Mouse (Mus musculus) MN1 (cell line): ENCODE measurements at regions not wholly inside any gene's neighbourhood (a gene's known extent, or its start where the extent isn't known, plus 50 kb on each side); places are given as distances from the start of the nearest gene placed in this dataset.
A peak's percentile ranks its signal among the peaks of the same experiment; 100 is the strongest.

ENCODE experiments used
- DNase-seq: peaks from one replicate; pipeline ENCODE4 v3.0.0-alpha.2; 2016; ENCODE audit warnings: low spot score

- peak; percentile 74 for DNase-seq
Measured at GRCm38 (mm10) chr3:8440701-8441365, 1169.1 kb downstream of the Zfp704 start.
